Mouse (Mus musculus) adrenal gland, postnatal 0 days (tissue): ENCODE data around the gene Ltbp2. TPM values are rescaled to one million over a fixed set of nuclear protein-coding genes. Genes with fewer than 3 reads are reported as not detected.

Experiments used
- polyA plus RNA-seq: library from polyadenylated mRNA; unstranded; fragments of >200 nt; fragmentation: Nextera tagmentation; extraction: Ambion mirVana; gene quantifications from 2 replicates; pipeline ENCODE4 v1.2.1, GENCODE M21; 2015

The Ltbp2 gene
- polyA plus RNA-seq, result 1.9 and 2.2 TPM in 2 replicates

DNA sequence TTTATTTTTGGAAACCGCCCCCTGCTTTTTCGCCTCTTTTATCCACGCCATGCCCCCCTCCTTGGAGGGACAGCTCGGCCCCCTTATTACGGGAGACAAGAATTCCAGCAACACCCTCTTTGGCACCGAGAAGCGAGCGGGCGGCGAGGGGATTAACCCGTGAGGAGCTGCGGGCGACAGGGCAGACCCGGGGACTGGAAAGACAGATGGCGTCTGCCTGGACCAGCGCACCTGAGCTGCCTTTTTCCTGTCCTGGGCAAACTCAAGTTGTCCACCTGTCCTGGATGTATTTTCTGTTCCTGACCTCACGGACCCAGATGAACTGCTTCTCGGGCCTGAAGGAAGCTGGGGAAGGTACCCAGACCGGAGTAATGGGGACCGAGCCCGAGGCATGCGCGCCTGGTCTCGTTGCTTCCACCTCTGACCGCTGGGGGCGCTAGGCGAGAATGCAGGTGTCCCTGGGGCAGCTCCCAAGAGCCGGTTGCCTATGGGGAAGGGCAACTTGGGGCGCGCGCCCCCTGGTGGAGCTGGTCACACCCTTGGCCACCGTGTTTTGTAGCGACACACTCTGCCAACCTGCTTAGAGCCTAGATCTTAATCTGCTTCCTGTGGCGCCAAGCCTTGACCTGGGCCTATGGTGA is at the start of gene Ltbp2:
Gene Ltbp2 (minus strand): TSS at position 52 of the 641 bp plus-strand sequence.

DNA sequence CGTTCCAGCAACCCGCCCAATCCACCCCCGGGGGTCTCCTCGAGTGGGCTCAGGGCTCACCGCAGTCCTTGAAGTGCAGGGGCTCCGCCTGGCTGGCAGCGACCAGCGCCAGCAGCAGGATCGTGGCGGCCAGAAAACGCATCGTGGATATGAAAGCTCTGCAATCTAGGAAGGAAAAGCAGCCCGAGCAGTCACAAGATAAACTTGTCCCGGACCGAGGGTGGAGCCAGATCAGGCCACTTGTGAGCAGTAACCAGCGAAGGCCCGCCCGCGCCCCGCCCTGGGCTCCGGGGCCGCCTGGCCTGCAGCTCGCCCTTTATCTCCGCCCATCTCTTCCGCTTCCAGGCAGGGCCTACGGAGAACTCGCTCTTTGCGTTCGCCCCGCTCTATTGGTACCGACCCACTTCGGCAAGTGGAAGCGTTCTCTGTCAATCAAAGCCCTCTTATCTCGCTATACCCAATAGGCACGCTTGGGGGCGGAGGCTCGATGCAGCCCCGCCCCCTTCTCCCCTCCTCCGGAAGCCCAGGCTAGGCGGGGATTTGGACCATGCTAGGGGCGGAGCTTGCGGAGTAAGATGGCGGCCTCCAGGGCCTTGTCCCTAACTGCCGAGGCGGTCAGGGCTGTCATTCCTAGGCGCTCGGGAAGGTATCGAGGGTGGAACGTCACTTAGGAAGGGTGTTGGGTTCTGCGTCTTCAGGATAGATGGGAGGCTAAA is 103.4 kb downstream of the Ltbp2 start, which contains the start of the genes Npc2 and Isca2:
Gene Npc2 (minus strand): TSS at position 427 of the 716 bp plus-strand sequence.
Gene Isca2 (plus strand): TSS at position 526 of the 716 bp plus-strand sequence.

Other genes starting within 250 kb of the Ltbp2 start
- not detected in 2 replicates for gene Vrtn, start 235.5 kb downstream of the Ltbp2 start, polyA plus RNA-seq
- gene Syndig1l, start 177.7 kb downstream of the Ltbp2 start, polyA plus RNA-seq, result 0.17 TPM in 1 of 2 replicates, not detected in the other
- gene Npc2, start 103.4 kb downstream of the Ltbp2 start, polyA plus RNA-seq, result 66.6 and 68.5 TPM in 2 replicates
- 159 and 164 TPM in 2 replicates for gene Isca2, start 103.3 kb downstream of the Ltbp2 start, polyA plus RNA-seq
- gene Fcf1, start 94.4 kb upstream of the Ltbp2 start, polyA plus RNA-seq, result 220 and 237 TPM in 2 replicates
- gene Arel1, start 94.4 kb upstream of the Ltbp2 start, polyA plus RNA-seq, result 10.4 and 12.1 TPM in 2 replicates
- gene Ylpm1, start 119.8 kb upstream of the Ltbp2 start, polyA plus RNA-seq, result 19.5 and 19.9 TPM in 2 replicates
- gene Prox2, start 234.2 kb upstream of the Ltbp2 start, polyA plus RNA-seq, result 2.6 and 3.9 TPM in 2 replicates
- 55.8 and 91.8 TPM in 2 replicates for gene Dlst, start 234.3 kb upstream of the Ltbp2 start, polyA plus RNA-seq